Mouse (Mus musculus) lung, embryonic 15.5 days (tissue): Measurements from ENCODE around the gene Phka1. TPM values are rescaled to one million over a fixed set of nuclear protein-coding genes. Genes with fewer than 3 reads are reported as not detected.

ENCODE experiments used
- ATAC-seq: fragments of 200-750 bp; cut with Nextera tagmentation; 2 replicates; pipeline ENCODE4 v1.8.0; 2017; ENCODE audit warnings: moderate number of reproducible peaks, borderline replicate concordance; ENCODE audit not compliant: low FRiP score, low TSS enrichment; ENCODE audit errors: extremely low read depth
- H3K27ac ChIP-seq: fragments of 300-500 bp; sonication (generic); 2 replicates; pipeline ENCODE4 v1.5.1; 2015; ENCODE audit warnings: moderate library complexity, mild to moderate bottlenecking, inconsistent platforms
- H3K27me3 ChIP-seq: fragments of 300-500 bp; sonication (generic); 2 replicates; pipeline ENCODE4 v1.6.1; 2015; ENCODE audit warnings: inconsistent platforms
- H3K36me3 ChIP-seq: fragments of 300-500 bp; sonication (generic); 2 replicates; pipeline ENCODE4 v1.6.1; 2015; ENCODE audit warnings: inconsistent platforms
- H3K4me1 ChIP-seq: fragments of 300-500 bp; sonication (generic); 2 replicates; pipeline ENCODE4 v1.6.1; 2015; ENCODE audit warnings: inconsistent platforms
- H3K4me2 ChIP-seq: fragments of 300-500 bp; sonication (generic); 2 replicates; pipeline ENCODE4 v1.6.1; 2015; ENCODE audit warnings: inconsistent platforms, mild to moderate bottlenecking, moderate library complexity
- H3K4me3 ChIP-seq: fragments of 300-500 bp; sonication (generic); 2 replicates; pipeline ENCODE4 v1.5.1; 2015; ENCODE audit warnings: mild to moderate bottlenecking, inconsistent platforms
- H3K9ac ChIP-seq: fragments of 300-500 bp; sonication (generic); 2 replicates; pipeline ENCODE4 v1.6.1; 2015; ENCODE audit warnings: inconsistent platforms
- H3K9me3 ChIP-seq: fragments of 300-500 bp; sonication (generic); 2 replicates; pipeline ENCODE4 v1.6.1; 2016; ENCODE audit warnings: inconsistent platforms
- WGBS: fragments of 180-500 bp; shearing (Covaris S2); methylation state at CpG from one replicate; pipeline ENCODE4 v1.1.7; 2015; 5-methylcytosine and 5-hydroxymethylcytosine counted together
- polyA plus RNA-seq: library from polyadenylated mRNA; unstranded; fragments of >200 nt; fragmentation: Nextera tagmentation; extraction: Ambion mirVana; gene quantifications from 2 replicates; pipeline ENCODE4 v1.2.1, GENCODE M21; 2015

Gene Phka1
- polyA plus RNA-seq, 1 experiment from 2014 or later = 11.2 TPM

GRCm38 (mm10) chrX:102556906-102557305 lies 87.1 kb downstream of the Phka1 start:
- Histone ChIP-seq H3K27ac (no peak overlapping the region), H3K4me1 (no peaks in the 10 kb centered on the region), H3K27me3 (no peaks in the 10 kb centered on the region), H3K9me3 (no peaks in the 10 kb centered on the region), H3K4me2 (no peak overlapping the region), H3K36me3 (no peaks in the 10 kb centered on the region), H3K9ac (no peak overlapping the region), H3K4me3 (no peak overlapping the region)
- ATAC-seq = no peak
- WGBS = 83% methylated on average over 7 of the region's 7 CpGs

- 32% methylated on average over 4 of the region's 4 CpGs for WGBS
- Histone ChIP-seq H3K4me3 (no peak overlapping the region), H3K9me3 (no peaks in the 10 kb centered on the region), H3K36me3 (no peaks in the 10 kb centered on the region), H3K27me3 (peaks cover 9% of the 10 kb centered on the region; the same call in 1 of the 2 replicates), H3K9ac (no peak overlapping the region), H3K27ac (no peak overlapping the region), H3K4me2 (no peak overlapping the region), H3K4me1 (no peaks in the 10 kb centered on the region)
- ATAC-seq = peak; percentile 70; the same call in 1 of the 2 replicates
Measured at GRCm38 (mm10) chrX:102509205-102509604, 134.8 kb downstream of the Phka1 start.

DNA sequence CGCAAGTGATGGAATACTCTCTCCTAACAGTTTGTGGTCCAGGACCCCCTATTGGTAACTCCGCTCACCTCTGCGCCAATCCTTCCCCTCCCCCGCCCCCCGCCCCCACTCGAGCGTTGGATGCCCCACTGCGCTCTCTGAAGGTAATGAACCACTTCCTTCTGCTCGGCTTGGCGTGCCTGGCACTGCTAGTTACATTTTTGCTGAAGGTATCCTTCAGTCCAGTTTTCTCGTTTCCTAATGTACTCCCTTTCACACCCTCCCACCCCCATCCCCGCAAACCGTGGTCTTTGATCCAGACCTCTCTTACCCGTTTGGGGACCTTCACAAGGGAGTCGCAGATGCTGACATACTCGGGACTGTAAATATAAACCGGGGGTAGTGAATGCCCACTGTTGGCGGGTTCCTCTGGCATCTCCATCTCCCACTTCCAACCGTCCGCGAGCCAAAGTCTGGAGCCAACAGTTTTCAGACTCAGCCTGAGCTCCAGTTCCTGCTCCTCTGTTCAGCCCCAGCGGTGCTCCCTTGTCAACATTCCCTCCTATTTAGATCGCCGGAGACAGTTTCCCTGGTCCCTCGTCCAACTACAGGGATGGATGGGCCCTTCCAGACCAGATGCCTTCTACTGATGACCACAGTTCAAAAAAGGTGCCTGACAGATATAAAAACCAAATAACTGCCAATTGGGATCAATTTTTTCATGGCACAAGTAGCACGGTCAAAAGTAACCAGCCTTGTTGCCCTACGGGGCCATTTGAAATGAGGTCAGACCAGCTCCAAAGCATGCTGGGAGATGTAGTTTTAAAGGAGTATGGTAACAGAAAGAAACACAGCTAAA lies 139.2 kb downstream of the Phka1 start, which contains the start of gene Hdac8:
Hdac8 (minus strand) TSS at position 716 of the 838 bp plus-strand sequence.
- H3K36me3 ChIP-seq = no peaks in the 10 kb centered on the region
- peak within 1 kb of the TSS; percentile 9; the same call in 1 of the 2 replicates for H3K27ac ChIP-seq
- H3K9me3 ChIP-seq = no peaks in the 10 kb centered on the region
- ATAC-seq = peak; percentile 82; the same call in 1 of the 2 replicates
- 15% methylated on average over 27 of the region's 27 CpGs for WGBS
- peak within 1 kb of the TSS; percentile 53 for H3K4me3 ChIP-seq
- H3K4me1 ChIP-seq = no peaks in the 10 kb centered on the region
- H3K27me3 ChIP-seq = peaks cover 9% of the 10 kb centered on the region; the same call in 1 of the 2 replicates
- H3K9ac ChIP-seq = peak within 1 kb of the TSS; percentile 43
- H3K4me2 ChIP-seq = peak within 1 kb of the TSS; percentile 57

GRCm38 (mm10) chrX:102504179-102504578 lies 139.9 kb downstream of the Phka1 start:
- H3K36me3 ChIP-seq = no peaks in the 10 kb centered on the region
- no peaks in the 10 kb centered on the region for H3K9me3 ChIP-seq
- peak overlapping the region; percentile 57 for H3K4me2 ChIP-seq
- peak overlapping the region; percentile 53 for H3K4me3 ChIP-seq
- 24% methylated on average over 10 of the region's 10 CpGs for WGBS
- ATAC-seq = no peak
- peaks cover 9% of the 10 kb centered on the region; the same call in 1 of the 2 replicates for H3K27me3 ChIP-seq
- no peaks in the 10 kb centered on the region for H3K4me1 ChIP-seq
- peak overlapping the region; percentile 43 for H3K9ac ChIP-seq
- no peak overlapping the region for H3K27ac ChIP-seq

GRCm38 (mm10) chrX:102493992-102494730 lies 149.9 kb downstream of the Phka1 start:
- Histone ChIP-seq H3K9me3 (no peaks in the 10 kb centered on the region), H3K9ac (no peak overlapping the region), H3K4me2 (no peak overlapping the region), H3K36me3 (no peaks in the 10 kb centered on the region), H3K4me3 (no peak overlapping the region), H3K4me1 (no peaks in the 10 kb centered on the region), H3K27ac (no peak overlapping the region), H3K27me3 (no peaks in the 10 kb centered on the region)
- 58% methylated on average over 6 of the region's 6 CpGs for WGBS
- no peak for ATAC-seq

DNA sequence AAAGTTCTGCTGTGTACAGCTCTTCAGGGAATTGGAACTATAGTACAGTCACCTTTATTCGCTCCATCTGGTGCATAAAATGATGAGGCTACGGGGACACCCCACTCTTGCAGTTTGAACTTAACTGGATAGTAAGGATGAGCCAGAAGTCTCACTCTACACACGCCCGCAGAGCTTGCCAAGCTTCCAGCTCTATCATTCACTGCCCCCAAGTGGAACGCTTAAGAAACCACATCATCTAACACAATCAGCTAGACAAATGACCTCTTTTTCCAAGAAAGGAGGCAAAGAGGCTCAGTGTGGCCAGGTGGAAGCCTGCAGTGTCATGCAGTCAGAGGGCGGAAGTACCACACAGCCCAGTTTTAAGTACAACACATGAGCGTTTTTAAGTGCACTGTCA lies 158.5 kb downstream of the Phka1 start:
- no peaks in the 10 kb centered on the region for H3K4me1 ChIP-seq
- H3K27me3 ChIP-seq = no peaks in the 10 kb centered on the region
- H3K4me3 ChIP-seq = no peak overlapping the region
- 75% methylated on average over 7 of the region's 7 CpGs for WGBS
- ATAC-seq = no peak
- no peaks in the 10 kb centered on the region for H3K36me3 ChIP-seq
- H3K9me3 ChIP-seq = no peaks in the 10 kb centered on the region
- H3K4me2 ChIP-seq = no peak overlapping the region
- no peak overlapping the region for H3K27ac ChIP-seq
- H3K9ac ChIP-seq = no peak overlapping the region

- 59% methylated on average over 4 of the region's 4 CpGs for WGBS
- no peak for ATAC-seq
- no peaks in the 10 kb centered on the region for H3K9me3 ChIP-seq
Measured at GRCm38 (mm10) chrX:102479665-102480064, 164.4 kb downstream of the Phka1 start.

DNA sequence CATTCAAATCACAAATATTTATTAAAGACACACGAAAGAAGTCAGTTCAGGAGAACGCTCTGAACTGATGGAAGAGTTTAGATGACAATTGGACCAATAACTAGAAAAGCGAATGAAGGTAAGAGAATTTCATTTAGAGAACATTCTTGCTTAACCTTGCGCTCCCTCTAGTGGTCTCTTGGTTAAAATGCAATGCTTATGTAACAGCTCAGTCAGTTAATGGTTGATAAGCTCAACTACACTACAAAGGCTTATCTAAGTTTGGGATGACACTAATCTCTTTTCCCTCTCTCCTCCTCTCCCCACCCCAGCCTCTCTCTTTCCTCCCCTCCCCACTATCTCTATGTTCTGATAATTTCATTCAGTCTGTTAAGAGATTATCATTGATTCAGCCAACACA lies 165.1 kb downstream of the Phka1 start:
- no peak overlapping the region for H3K4me3 ChIP-seq
- no peaks in the 10 kb centered on the region for H3K27me3 ChIP-seq

More at GRCm38 (mm10) chrX:102479665-102480064, 164.4 kb downstream of the Phka1 start:
- Histone ChIP-seq H3K36me3 (no peaks in the 10 kb centered on the region), H3K4me2 (no peak overlapping the region), H3K27me3 (no peaks in the 10 kb centered on the region), H3K27ac (no peak overlapping the region), H3K4me1 (no peaks in the 10 kb centered on the region), H3K9ac (no peak overlapping the region), H3K4me3 (no peak overlapping the region)

DNA sequence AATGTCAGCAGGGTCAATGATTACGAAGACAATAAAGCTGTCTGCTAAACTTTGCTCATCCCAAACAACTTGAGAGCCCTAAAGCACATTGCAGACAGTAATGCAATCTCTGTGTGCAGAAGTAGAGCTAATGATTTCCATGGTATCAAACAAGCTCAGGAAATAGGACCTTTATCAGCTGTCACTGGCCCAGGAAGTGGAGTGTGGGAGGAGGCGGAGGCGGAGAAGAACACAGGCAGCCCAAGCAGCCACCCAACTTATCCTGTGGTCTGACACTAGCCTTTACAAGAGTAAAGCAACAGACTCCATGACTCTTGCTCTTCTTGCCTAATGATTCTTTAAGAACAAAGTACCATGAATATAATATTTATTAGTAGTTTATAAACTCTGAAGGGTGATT lies 165.6 kb downstream of the Phka1 start:
- H3K27me3 ChIP-seq = no peaks in the 10 kb centered on the region
- no peak for ATAC-seq

More for the DNA sequence above, 165.1 kb downstream of the Phka1 start:
- Histone ChIP-seq H3K9me3 (no peaks in the 10 kb centered on the region), H3K4me1 (no peaks in the 10 kb centered on the region), H3K36me3 (no peaks in the 10 kb centered on the region), H3K27ac (no peak overlapping the region), H3K4me2 (no peak overlapping the region), H3K9ac (no peak overlapping the region)
- WGBS = 27% methylated on average over 4 of the region's 4 CpGs
- ATAC-seq = no peak

GRCm38 (mm10) chrX:102476784-102477183 lies 167.3 kb downstream of the Phka1 start:
- no peak overlapping the region for H3K27ac ChIP-seq
- H3K4me1 ChIP-seq = no peaks in the 10 kb centered on the region
- no peaks in the 10 kb centered on the region for H3K36me3 ChIP-seq
- 35% methylated on average over 3 of the region's 3 CpGs for WGBS
- H3K4me3 ChIP-seq = no peak overlapping the region
- H3K4me2 ChIP-seq = no peak overlapping the region
- no peaks in the 10 kb centered on the region; the same call in 1 of the 2 replicates for H3K27me3 ChIP-seq
- H3K9me3 ChIP-seq = no peaks in the 10 kb centered on the region
- H3K9ac ChIP-seq = no peak overlapping the region
- ATAC-seq = no peak

More for the DNA sequence above, 165.6 kb downstream of the Phka1 start:
- H3K36me3 ChIP-seq = no peaks in the 10 kb centered on the region
- H3K9ac ChIP-seq = no peak overlapping the region
- H3K4me2 ChIP-seq = no peak overlapping the region
- H3K4me3 ChIP-seq = no peak overlapping the region
- no peaks in the 10 kb centered on the region for H3K4me1 ChIP-seq
- H3K9me3 ChIP-seq = no peaks in the 10 kb centered on the region
- 82% methylated on average over 3 of the region's 3 CpGs for WGBS
- no peak overlapping the region for H3K27ac ChIP-seq

DNA sequence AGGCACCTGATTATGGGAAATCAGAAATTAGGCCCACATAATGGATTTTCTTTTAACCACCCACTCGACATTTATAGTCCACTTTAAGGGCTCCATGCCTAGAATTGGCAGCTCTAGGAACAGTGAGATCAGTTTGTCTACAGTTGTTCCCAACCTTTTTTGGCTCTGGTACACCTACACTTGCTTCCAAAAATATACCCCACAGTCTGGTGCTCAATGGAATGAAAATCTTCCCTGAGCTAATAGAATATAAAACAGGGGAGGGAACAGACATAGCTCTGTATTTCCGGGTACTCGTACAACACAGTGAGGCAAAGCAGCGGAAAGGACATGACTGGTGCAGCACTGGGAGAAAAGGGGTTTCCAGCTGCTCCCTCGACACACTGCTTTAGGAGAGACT lies 168.5 kb downstream of the Phka1 start:
- 82% methylated on average over 5 of the region's 5 CpGs for WGBS
- Histone ChIP-seq H3K9ac (no peak overlapping the region), H3K4me3 (no peak overlapping the region), H3K36me3 (no peaks in the 10 kb centered on the region), H3K4me1 (no peaks in the 10 kb centered on the region), H3K27me3 (no peaks in the 10 kb centered on the region; the same call in 1 of the 2 replicates), H3K9me3 (no peaks in the 10 kb centered on the region), H3K4me2 (no peak overlapping the region), H3K27ac (no peak overlapping the region)
- no peak for ATAC-seq
